Mouse (Mus musculus): ENCODE data around the gene Smg6.
"Not testable (repeated sequence)": the region's sequence is repeated elsewhere in the genome, so short reads cannot be mapped to it uniquely, and the experiment has no call there.

Gene Smg6

GRCm38 (mm10) chr11:74982241-74982640, 56.6 kb downstream of the Smg6 start:
- in situ Hi-C loops (cut with MboI; ENCODE audit: low pct_unique_long_range_greater_than_20kb in 1 of 2, low sequenced_read_pairs in 2 of 2, unreplicated experiment in 1 of 2): loop anchor here (10.0 to 25.0 kb wide), 2 partner anchors 173 to 180 kb away; partner anchors contain the start of gene Hic1 (in 1 of the 2)

- in situ Hi-C loops (cut with MboI; ENCODE audit: low pct_unique_long_range_greater_than_20kb in 1 of 2, low sequenced_read_pairs in 2 of 2, unreplicated experiment in 1 of 2): loop anchor here (10.0 to 25.0 kb wide), 2 partner anchors 167 to 174 kb away; partner anchors contain the start of gene Hic1 (in 1 of the 2)
Observed at GRCm38 (mm10) chr11:74988162-74988561, 62.5 kb downstream of the Smg6 start.

GRCm38 (mm10) chr11:74989047-74989446, 63.4 kb downstream of the Smg6 start:
- in situ Hi-C loops (cut with MboI; ENCODE audit: low pct_unique_long_range_greater_than_20kb in 1 of 2, low sequenced_read_pairs in 2 of 2, unreplicated experiment in 1 of 2): loop anchor here (10.0 to 25.0 kb wide), 2 partner anchors 166 to 173 kb away; partner anchors contain the start of gene Hic1 (in 1 of the 2)

GRCm38 (mm10) chr11:74990501-74990900, 64.9 kb downstream of the Smg6 start:
- in situ Hi-C loops (cut with MboI; ENCODE audit: low pct_unique_long_range_greater_than_20kb in 1 of 2, low sequenced_read_pairs in 2 of 2, unreplicated experiment in 1 of 2): loop anchor here in 1 of 2 experiments (25.0 kb wide), 1 partner anchor 172 kb away; the partner anchor contains the start of gene Hic1

GRCm38 (mm10) chr11:74991290-74991689, 65.7 kb downstream of the Smg6 start:
- in situ Hi-C loops (cut with MboI; ENCODE audit: low pct_unique_long_range_greater_than_20kb in 1 of 2, low sequenced_read_pairs in 2 of 2, unreplicated experiment in 1 of 2): loop anchor here in 1 of 2 experiments (25.0 kb wide), 1 partner anchor 171 kb away; the partner anchor contains the start of gene Hic1

GRCm38 (mm10) chr11:74992427-74992987, 66.9 kb downstream of the Smg6 start:
- in situ Hi-C loops (cut with MboI; ENCODE audit: low pct_unique_long_range_greater_than_20kb in 1 of 2, low sequenced_read_pairs in 2 of 2, unreplicated experiment in 1 of 2): loop anchor here in 1 of 2 experiments (25.0 kb wide), 1 partner anchor 170 kb away; the partner anchor contains the start of gene Hic1

- in situ Hi-C loops (cut with MboI; ENCODE audit: low pct_unique_long_range_greater_than_20kb in 1 of 2, low sequenced_read_pairs in 2 of 2, unreplicated experiment in 1 of 2): loop anchor here in 1 of 2 experiments (25.0 kb wide), 1 partner anchor 168 kb away; the partner anchor contains the start of gene Hic1
Observed at GRCm38 (mm10) chr11:74994141-74994540, 68.5 kb downstream of the Smg6 start.

GRCm38 (mm10) chr11:74994856-74995255, 69.2 kb downstream of the Smg6 start:
- in situ Hi-C loops (cut with MboI; ENCODE audit: low pct_unique_long_range_greater_than_20kb in 1 of 2, low sequenced_read_pairs in 2 of 2, unreplicated experiment in 1 of 2): loop anchor here in 1 of 2 experiments (25.0 kb wide), 1 partner anchor 167 kb away; the partner anchor contains the start of gene Hic1

GRCm38 (mm10) chr11:74996482-74996881, 70.9 kb downstream of the Smg6 start:
- in situ Hi-C loops (cut with MboI; ENCODE audit: low pct_unique_long_range_greater_than_20kb in 1 of 2, low sequenced_read_pairs in 2 of 2, unreplicated experiment in 1 of 2): loop anchor here in 1 of 2 experiments (25.0 kb wide), 1 partner anchor 166 kb away; the partner anchor contains the start of gene Hic1

GRCm38 (mm10) chr11:75000869-75001653, 75.4 kb downstream of the Smg6 start:
- in situ Hi-C loops (cut with MboI; ENCODE audit: low pct_unique_long_range_greater_than_20kb in 1 of 2, low sequenced_read_pairs in 2 of 2, unreplicated experiment in 1 of 2): no loop called here

- in situ Hi-C loops (cut with MboI; ENCODE audit: low pct_unique_long_range_greater_than_20kb in 1 of 2, low sequenced_read_pairs in 2 of 2, unreplicated experiment in 1 of 2): no loop called here
Observed at GRCm38 (mm10) chr11:75008270-75008669, 82.6 kb downstream of the Smg6 start.

GRCm38 (mm10) chr11:75009537-75009936, 83.9 kb downstream of the Smg6 start:
- in situ Hi-C loops (cut with MboI; ENCODE audit: low pct_unique_long_range_greater_than_20kb in 1 of 2, low sequenced_read_pairs in 2 of 2, unreplicated experiment in 1 of 2): not testable (repeated sequence)

GRCm38 (mm10) chr11:75012997-75013694, 87.5 kb downstream of the Smg6 start:
- in situ Hi-C loops (cut with MboI; ENCODE audit: low pct_unique_long_range_greater_than_20kb in 1 of 2, low sequenced_read_pairs in 2 of 2, unreplicated experiment in 1 of 2): no loop called here

- in situ Hi-C loops (cut with MboI; ENCODE audit: low pct_unique_long_range_greater_than_20kb in 1 of 2, low sequenced_read_pairs in 2 of 2, unreplicated experiment in 1 of 2): no loop called here
Observed at GRCm38 (mm10) chr11:75013764-75014695, 88.4 kb downstream of the Smg6 start.

GRCm38 (mm10) chr11:75014816-75015215, 89.2 kb downstream of the Smg6 start:
- in situ Hi-C loops (cut with MboI; ENCODE audit: low pct_unique_long_range_greater_than_20kb in 1 of 2, low sequenced_read_pairs in 2 of 2, unreplicated experiment in 1 of 2): no loop called here

GRCm38 (mm10) chr11:75015453-75015871, 89.8 kb downstream of the Smg6 start:
- in situ Hi-C loops (cut with MboI; ENCODE audit: low pct_unique_long_range_greater_than_20kb in 1 of 2, low sequenced_read_pairs in 2 of 2, unreplicated experiment in 1 of 2): no loop called here

- in situ Hi-C loops (cut with MboI; ENCODE audit: low pct_unique_long_range_greater_than_20kb in 1 of 2, low sequenced_read_pairs in 2 of 2, unreplicated experiment in 1 of 2): no loop called here
Observed at GRCm38 (mm10) chr11:75016309-75016860, 90.8 kb downstream of the Smg6 start.

All from mouse embryonic stem cell (cell line).